Mouse (Mus musculus) limb, embryonic 14.5 days (tissue): ENCODE results near the gene Sema6c. TPM values are rescaled to one million over a fixed set of nuclear protein-coding genes. Genes with fewer than 3 reads are reported as not detected.
"Not testable (repeated sequence)": the region's sequence is repeated elsewhere in the genome, so short reads cannot be mapped to it uniquely, and the experiment has no call there.

ENCODE experiments used
- ATAC-seq: fragments of 200-750 bp; cut with Nextera tagmentation; 2 replicates; pipeline ENCODE4 v1.8.0; 2017; ENCODE audit warnings: low read depth, moderate number of reproducible peaks, moderate TSS enrichment; ENCODE audit not compliant: low FRiP score
- DNase-seq: peaks from one replicate; pipeline ENCODE4 v3.0.0-alpha.2; 2015; ENCODE audit warnings: low spot score
- H3K27ac ChIP-seq: fragments of 300-500 bp; sonication (generic); replicated peaks from 2 replicates; pipeline ENCODE4 v1.5.1; 2014; ENCODE audit warnings: low read depth, mild to moderate bottlenecking, low read length, moderate library complexity, mixed read lengths
- H3K27me3 ChIP-seq: fragments of 300-500 bp; sonication (generic); 2 replicates; pipeline ENCODE4 v1.6.1; 2014; ENCODE audit warnings: low read length, mixed read lengths; ENCODE audit not compliant: control insufficient read depth, insufficient read depth
- H3K36me3 ChIP-seq: fragments of 300-500 bp; sonication (generic); 2 replicates; pipeline ENCODE4 v1.6.1; 2014; ENCODE audit warnings: mild to moderate bottlenecking, low read length, moderate library complexity, mixed read lengths; ENCODE audit not compliant: control insufficient read depth, insufficient read depth
- H3K4me1 ChIP-seq: fragments of 300-500 bp; sonication (generic); 2 replicates; pipeline ENCODE4 v1.6.1; 2014; ENCODE audit warnings: antibody characterized with exemption, low read length, mixed read lengths; ENCODE audit not compliant: control insufficient read depth, insufficient read depth
- H3K4me2 ChIP-seq: fragments of 300-500 bp; sonication (generic); replicated peaks from 2 replicates; pipeline ENCODE4 v1.6.1; 2014; ENCODE audit warnings: low read depth, mild to moderate bottlenecking, low read length, moderate library complexity; ENCODE audit not compliant: severe bottlenecking
- H3K4me3 ChIP-seq: fragments of 300-500 bp; sonication (generic); replicated peaks from 2 replicates; pipeline ENCODE4 v1.5.1; 2014; ENCODE audit warnings: low read length
- H3K9ac ChIP-seq: fragments of 300-500 bp; sonication (generic); 2 replicates; pipeline ENCODE4 v1.6.1; 2014; ENCODE audit warnings: mild to moderate bottlenecking, low read depth, low read length, moderate library complexity; ENCODE audit not compliant: severe bottlenecking
- H3K9me3 ChIP-seq: fragments of 300-500 bp; sonication (generic); 2 replicates; pipeline ENCODE4 v1.6.1; 2016; ENCODE audit warnings: low read length; ENCODE audit not compliant: control insufficient read depth
- POLR2A ChIP-seq: fragments of 200-500 bp; IDR thresholded peaks from 2 replicates; pipeline ENCODE4 v1.8.0; 2012; ENCODE audit warnings: inconsistent platforms, mild to moderate bottlenecking, moderate library complexity, borderline replicate concordance; ENCODE audit not compliant: insufficient read depth, insufficient read length; ENCODE audit errors: extremely low read depth
- WGBS: fragments of 180-500 bp; shearing (Covaris S2); extraction: QIAGEN DNeasy Blood & Tissue Kit; methylation state at CpG from one replicate; pipeline ENCODE4 v1.1.7; 2014; 5-methylcytosine and 5-hydroxymethylcytosine counted together
- polyA plus RNA-seq, 2 experiments: library from polyadenylated mRNA; depleted of rRNA in 1 of 2; stranded (reverse) in 1 of 2; unstranded in 1 of 2; fragments of >200 nt; fragmentation: Nextera tagmentation in 1 of 2; extraction: Ambion mirVana in 1 of 2; gene quantifications; 2 replicates each; pipeline versions ENCODE4 v1.2.1 to v1.2.3; 2012 to 2014

Gene Sema6c
- polyA plus RNA-seq, 2 experiments, result 15.7 to 56.5 TPM

DNA sequence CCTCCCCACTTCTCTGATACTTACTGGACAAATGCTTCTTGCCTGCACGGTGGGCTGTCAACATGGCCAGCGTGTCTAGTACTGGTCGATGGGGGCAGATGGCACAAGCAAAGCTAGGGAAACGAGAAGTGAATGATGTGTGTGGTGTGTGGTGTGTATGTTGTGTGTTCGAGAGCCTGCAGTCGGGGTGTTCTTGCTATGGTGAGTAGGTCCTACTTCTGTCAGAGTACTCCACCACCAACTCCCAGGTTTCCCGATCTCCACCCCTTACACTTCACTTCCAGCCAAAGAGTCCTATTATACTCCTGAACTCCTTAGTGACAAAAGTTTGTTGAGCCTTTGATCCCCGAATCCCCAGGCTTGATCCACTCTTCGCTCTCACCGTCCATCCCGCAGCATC, 27.1 kb upstream of the Sema6c start:
- Histone ChIP-seq H3K27ac (peak overlapping the region; percentile 76; the same call in 1 of the 2 replicates), H3K4me3 (peak overlapping the region; percentile 72), H3K4me2 (peak overlapping the region; percentile 70), H3K36me3 (peaks cover 21% of the 10 kb centered on the region), H3K9me3 (no peaks in the 10 kb centered on the region), H3K27me3 (no peaks in the 10 kb centered on the region), H3K9ac (peak overlapping the region; percentile 73), H3K4me1 (peaks cover 11% of the 10 kb centered on the region; the same call in 1 of the 2 replicates)
- ATAC-seq, result no peak
- 55% methylated on average over 11 of the region's 11 CpGs for WGBS
- no peak for TF ChIP-seq POLR2A
- DNase-seq, result no peak

DNA sequence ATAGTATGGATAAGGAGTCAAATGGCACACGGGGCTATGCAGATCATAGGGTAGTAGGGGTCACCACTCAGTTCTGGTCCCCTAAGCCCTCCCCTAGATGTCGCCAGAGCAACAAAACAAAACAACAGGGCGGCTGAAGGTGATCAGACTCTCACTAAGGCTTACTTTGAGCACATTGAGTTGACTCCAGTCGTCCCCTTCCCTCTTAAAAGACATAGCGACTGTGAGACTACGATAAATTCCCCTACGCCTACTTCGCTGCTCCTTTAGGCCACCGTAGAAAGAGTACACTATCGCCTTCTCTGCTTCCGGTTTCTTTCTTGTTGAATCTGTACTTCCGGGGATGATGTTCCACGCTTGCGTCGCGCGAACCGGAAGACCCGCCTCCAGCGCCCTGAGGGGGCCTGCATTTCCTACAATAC, 26.6 kb upstream of the Sema6c start, which contains the start of the genes Scnm1 and Lysmd1:
Gene Scnm1, minus strand, starts transcription at position 332 of the 422 bp plus-strand sequence.
Gene Lysmd1, plus strand, starts transcription at position 409 of the 422 bp plus-strand sequence.
- Histone ChIP-seq H3K27ac (peak within 1 kb of the TSS; percentile 76), H3K4me3 (peak within 1 kb of the TSS; percentile 72), H3K9ac (peak within 1 kb of the TSS; percentile 73), H3K4me2 (peak within 1 kb of the TSS; percentile 70), H3K4me1 (peaks cover 11% of the 10 kb centered on the region; the same call in 1 of the 2 replicates), H3K9me3 (no peaks in the 10 kb centered on the region), H3K36me3 (peaks cover 21% of the 10 kb centered on the region), H3K27me3 (no peaks in the 10 kb centered on the region)
- ATAC-seq (peak; percentile 93), DNase-seq (peak; percentile 96)
- no peak for TF ChIP-seq POLR2A
- WGBS, result under 1% methylated on average over 20 of the region's 20 CpGs

DNA sequence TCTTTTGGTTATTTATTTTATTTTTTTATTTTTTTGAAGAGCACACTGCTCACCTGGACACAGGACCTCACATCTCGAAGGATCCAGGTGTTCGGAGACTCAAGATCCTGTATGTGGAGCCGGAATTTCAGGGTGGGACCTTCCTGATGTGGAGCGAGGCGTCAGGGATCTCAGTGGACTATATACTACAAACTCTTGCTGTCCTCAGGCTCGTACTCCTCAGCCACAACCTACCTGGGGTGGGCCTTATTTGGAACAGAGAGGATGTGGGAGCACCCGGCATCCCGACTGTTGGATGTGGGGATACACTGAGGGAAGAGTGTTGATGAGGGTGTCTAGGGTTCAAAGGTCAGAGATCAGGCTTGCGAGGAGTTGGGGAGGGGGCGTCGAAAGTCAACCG, 26.1 kb upstream of the Sema6c start:
- H3K27me3 ChIP-seq, DNase-seq, H3K4me2 ChIP-seq, H3K27ac ChIP-seq, H3K9me3 ChIP-seq, H3K9ac ChIP-seq: not testable (repeated sequence)
- ATAC-seq, result peak; percentile 20; the same call in 1 of the 2 replicates
- Histone ChIP-seq H3K4me1 (peaks cover 11% of the 10 kb centered on the region; the same call in 1 of the 2 replicates), H3K36me3 (peaks cover 16% of the 10 kb centered on the region), H3K4me3 (peak overlapping the region; percentile 72)
- WGBS, result no CpG with 5 or more reads among the region's 12 CpGs

DNA sequence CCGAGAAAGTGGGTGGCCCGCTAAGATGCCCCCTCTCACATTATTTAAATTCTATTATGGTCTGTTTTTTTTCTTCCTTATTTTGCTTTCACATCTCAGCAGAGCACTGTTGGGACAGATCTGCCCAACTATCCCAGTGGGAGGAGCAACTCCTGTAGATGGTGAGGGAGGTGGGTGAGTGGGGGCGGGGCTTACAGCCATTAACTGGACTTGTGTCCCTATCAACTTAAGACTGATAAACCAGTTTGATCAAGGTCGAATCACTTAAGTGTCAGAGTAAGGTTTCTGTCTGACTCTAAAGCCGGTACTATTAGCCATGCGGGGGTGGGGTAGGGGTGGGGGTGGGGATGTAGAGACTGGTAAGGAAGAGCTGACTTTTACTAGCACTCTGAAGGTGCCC, 25.2 kb upstream of the Sema6c start:
- Histone ChIP-seq H3K36me3 (peaks cover 16% of the 10 kb centered on the region; the same call in 1 of the 2 replicates), H3K27me3 (no peaks in the 10 kb centered on the region), H3K4me2 (peak overlapping the region; percentile 55), H3K27ac (no peak overlapping the region), H3K4me3 (peak overlapping the region; percentile 34), H3K9me3 (no peaks in the 10 kb centered on the region), H3K9ac (no peak overlapping the region), H3K4me1 (peaks cover 11% of the 10 kb centered on the region; the same call in 1 of the 2 replicates)
- WGBS, result 25% methylated on average over 6 of the region's 6 CpGs
- TF ChIP-seq POLR2A, result no peak
- DNase-seq (no peak), ATAC-seq (no peak)

DNA sequence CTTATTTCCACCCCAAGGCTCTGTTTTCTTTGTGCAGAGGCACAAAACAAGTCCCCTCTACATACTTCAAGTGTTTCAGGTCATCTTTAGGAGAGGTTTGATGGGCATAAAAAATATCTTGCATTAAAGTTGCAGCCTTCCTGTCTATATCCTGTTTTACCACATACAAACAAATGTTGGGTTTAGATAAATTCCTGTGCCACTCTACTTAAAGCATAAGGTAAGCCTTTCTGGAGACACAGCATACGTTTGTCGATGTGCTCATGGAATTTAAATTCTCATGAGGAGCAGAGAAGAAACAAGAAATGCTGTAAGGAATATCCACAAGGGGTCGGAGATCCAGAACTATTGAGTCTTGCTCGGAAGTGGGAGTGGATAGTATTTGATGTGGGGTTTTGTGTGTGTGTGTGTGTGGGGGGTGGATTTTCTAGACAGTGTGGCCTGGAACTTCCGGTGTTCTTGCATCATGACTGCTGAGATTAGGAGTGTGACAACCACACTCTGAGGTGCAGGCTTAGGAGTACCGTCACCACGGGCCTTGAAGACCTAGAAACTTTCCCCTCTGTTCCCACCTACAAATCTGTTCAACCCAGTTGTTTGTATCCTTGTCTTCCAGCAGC, 24.7 kb upstream of the Sema6c start:
- Histone ChIP-seq H3K4me3 (peak overlapping the region; percentile 34), H3K9ac (no peak overlapping the region), H3K4me2 (peak overlapping the region; percentile 55), H3K36me3 (peaks cover 17% of the 10 kb centered on the region), H3K27ac (no peak overlapping the region), H3K4me1 (peaks cover 11% of the 10 kb centered on the region; the same call in 1 of the 2 replicates), H3K27me3 (no peaks in the 10 kb centered on the region), H3K9me3 (no peaks in the 10 kb centered on the region)
- 85% methylated on average over 7 of the region's 7 CpGs for WGBS
- DNase-seq (no peak), ATAC-seq (no peak)
- no peak for TF ChIP-seq POLR2A

DNA sequence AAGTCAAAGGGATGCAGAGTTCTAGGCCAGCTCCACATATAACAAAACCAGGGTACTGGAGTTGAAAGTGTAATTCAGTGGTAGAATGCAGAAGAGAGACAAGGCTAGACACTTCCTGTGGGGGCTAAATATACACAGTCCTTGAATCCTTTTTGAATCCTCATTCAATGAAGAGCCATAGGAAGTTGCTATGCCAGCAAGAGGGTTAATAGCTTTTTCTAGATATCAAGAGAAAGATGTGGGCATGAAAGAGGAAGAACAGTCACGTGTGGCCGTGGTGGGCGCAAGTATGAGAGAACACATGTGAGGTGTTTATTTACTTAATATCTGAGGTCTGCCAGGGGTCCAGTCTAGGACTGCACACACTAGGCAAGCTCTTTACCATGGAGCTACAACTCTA, 23.9 kb upstream of the Sema6c start:
- Histone ChIP-seq H3K4me3 (no peak overlapping the region), H3K9me3 (no peaks in the 10 kb centered on the region), H3K27me3 (no peaks in the 10 kb centered on the region), H3K27ac (no peak overlapping the region), H3K36me3 (peaks cover 23% of the 10 kb centered on the region), H3K4me1 (peaks cover 11% of the 10 kb centered on the region; the same call in 1 of the 2 replicates), H3K4me2 (no peak overlapping the region), H3K9ac (no peak overlapping the region)
- no peak for TF ChIP-seq POLR2A
- WGBS, result 90% methylated on average over 3 of the region's 3 CpGs
- ATAC-seq (no peak), DNase-seq (no peak)
